Mouse (Mus musculus) thymus, postnatal 36 days (tissue): ENCODE measurements around the gene Anks1b.
A peak's percentile ranks its signal among the peaks of the same experiment; 100 is the strongest.

Experiments
- DNase-seq, 2 experiments: peaks; one replicate each; pipeline ENCODE4 v3.0.0; 2022; ENCODE audit warnings: mixed read lengths in 2 of 2

Anks1b gene

GRCm38 (mm10) chr10:90892728-90893127 lies 1019.4 kb downstream of the Anks1b start:
- DNase-seq = no peak

- no peak for DNase-seq
These were observed 1024.6 kb downstream of the Anks1b start for GRCm38 (mm10) chr10:90897894-90898293.

GRCm38 (mm10) chr10:90904185-90904584 lies 1030.9 kb downstream of the Anks1b start:
- no peak for DNase-seq

- DNase-seq = no peak
These were observed 1034.1 kb downstream of the Anks1b start for GRCm38 (mm10) chr10:90907381-90907780.

GRCm38 (mm10) chr10:90923476-90923875 lies 1050.2 kb downstream of the Anks1b start:
- no peak for DNase-seq

- DNase-seq = no peak
These were observed 1059.8 kb downstream of the Anks1b start for GRCm38 (mm10) chr10:90933088-90933487.

- no peak for DNase-seq
These were observed 1061.4 kb downstream of the Anks1b start for GRCm38 (mm10) chr10:90934678-90935077.

- no peak for DNase-seq
These were observed 1064.6 kb downstream of the Anks1b start for GRCm38 (mm10) chr10:90937721-90938460.

- DNase-seq = no peak
These were observed 1067.5 kb downstream of the Anks1b start for GRCm38 (mm10) chr10:90940521-90941520.

GRCm38 (mm10) chr10:90942001-90942700 lies 1068.8 kb downstream of the Anks1b start:
- DNase-seq = no peak

GRCm38 (mm10) chr10:90947043-90947442 lies 1073.7 kb downstream of the Anks1b start:
- no peak for DNase-seq

- DNase-seq = no peak
These were observed 1074.5 kb downstream of the Anks1b start for GRCm38 (mm10) chr10:90947608-90948373.

GRCm38 (mm10) chr10:90953103-90953709 lies 1079.9 kb downstream of the Anks1b start:
- DNase-seq = no peak

GRCm38 (mm10) chr10:90953821-90954220 lies 1080.5 kb downstream of the Anks1b start:
- no peak for DNase-seq

- DNase-seq = no peak
These were observed 1087.1 kb downstream of the Anks1b start for GRCm38 (mm10) chr10:90960374-90960773.

GRCm38 (mm10) chr10:90964511-90964910 lies 1091.2 kb downstream of the Anks1b start:
- no peak for DNase-seq

GRCm38 (mm10) chr10:90965671-90966315 lies 1092.5 kb downstream of the Anks1b start:
- no peak for DNase-seq

GRCm38 (mm10) chr10:90966821-90967220 lies 1093.5 kb downstream of the Anks1b start:
- DNase-seq = no peak

- no peak for DNase-seq
These were observed 1094.9 kb downstream of the Anks1b start for GRCm38 (mm10) chr10:90968247-90968646.

GRCm38 (mm10) chr10:90969355-90970174 lies 1096.3 kb downstream of the Anks1b start:
- DNase-seq = peak; percentile 10 to 34
